Mouse (Mus musculus) hindlimb bud, embryonic 11.5 days (tissue): ENCODE results near the gene Rab5a.
"Not testable (repeated sequence)": the region's sequence is repeated elsewhere in the genome, so short reads cannot be mapped to it uniquely, and the experiment has no call there.

Experiments
- DNase-seq: peaks from one replicate; pipeline ENCODE4 v3.0.0-alpha.2; 2012; ENCODE audit warnings: low read depth, low spot score; ENCODE audit errors: extremely low spot score

Gene Rab5a

GRCm38 (mm10) chr17:53478858-53479603, at the start of gene Rab5a:
Gene Rab5a, plus strand, starts transcription at chr17:53479234.
- DNase-seq: peak; percentile 90

GRCm38 (mm10) chr17:53456152-53456551, 22.9 kb upstream of the Rab5a start:
- no peak for DNase-seq

- no peak for DNase-seq
These were observed 22.3 kb upstream of the Rab5a start for GRCm38 (mm10) chr17:53456742-53457141.

GRCm38 (mm10) chr17:53462603-53463495, 16.2 kb upstream of the Rab5a start, which contains the start of gene Efhb:
Gene Efhb, minus strand, starts transcription at chr17:53463321.
- DNase-seq: peak; percentile 31

- no peak for DNase-seq
These were observed 15.6 kb upstream of the Rab5a start for GRCm38 (mm10) chr17:53463496-53463840.

- DNase-seq: no peak
These were observed 13.5 kb upstream of the Rab5a start for GRCm38 (mm10) chr17:53465569-53465968.

GRCm38 (mm10) chr17:53468697-53469096, 10.3 kb upstream of the Rab5a start:
- DNase-seq: no peak

- DNase-seq: peak; percentile 35
These were observed 772 bp upstream of the Rab5a start for GRCm38 (mm10) chr17:53478066-53478857.

- DNase-seq: no peak
These were observed 589 bp downstream of the Rab5a start for GRCm38 (mm10) chr17:53479604-53480041.

- DNase-seq: no peak
These were observed 1.4 kb downstream of the Rab5a start for GRCm38 (mm10) chr17:53480433-53480832.

- DNase-seq: no peak
These were observed 9.4 kb downstream of the Rab5a start for GRCm38 (mm10) chr17:53488291-53489006.

- no peak for DNase-seq
These were observed 10.0 kb downstream of the Rab5a start for GRCm38 (mm10) chr17:53489007-53489378.

- DNase-seq: no peak
These were observed 23.9 kb downstream of the Rab5a start for GRCm38 (mm10) chr17:53502966-53503365.

- no peak for DNase-seq
These were observed 33.4 kb downstream of the Rab5a start for GRCm38 (mm10) chr17:53512311-53512951.

GRCm38 (mm10) chr17:53519364-53519763, 40.3 kb downstream of the Rab5a start:
- DNase-seq: no peak

- no peak for DNase-seq
These were observed 41.5 kb downstream of the Rab5a start for GRCm38 (mm10) chr17:53520509-53520908.

GRCm38 (mm10) chr17:53528034-53528433, 49.0 kb downstream of the Rab5a start:
- no peak for DNase-seq

GRCm38 (mm10) chr17:53531160-53531559, 52.1 kb downstream of the Rab5a start:
- no peak for DNase-seq

GRCm38 (mm10) chr17:53532425-53532824, 53.4 kb downstream of the Rab5a start:
- DNase-seq: no peak

GRCm38 (mm10) chr17:53539351-53539750, 60.3 kb downstream of the Rab5a start, which contains the start of gene Pp2d1:
Gene Pp2d1, minus strand, starts transcription at chr17:53539451.
- DNase-seq: not testable (repeated sequence)
